19 mouse cellular contexts compared by ENCODE assay signal in genomic region chr12:107729301-107729700, GRCm38 (mm10).
DNase-seq lines count a peak whose midpoint lies in the region; ATAC-seq lines count a peak whose summit lies in the region.
"Had no signal": no experiment of that assay in that cellular context is flagged by ENCODE, and none has a peak within 500 bp of the region (broad histone marks: within the 10 kb centered on the region; RNA-seq: fewer than 3 reads in every experiment).

No protein-coding gene starts in this region.

- H3K4me1 ChIP-seq in stomach, embryonic 15.5 days = no peaks in the 10 kb centered on the region
- H3K4me1 ChIP-seq: forebrain, embryonic 15.5 days; hindbrain, embryonic 15.5 days had no signal

- no peaks in the 10 kb centered on the region for H3K9me3 ChIP-seq in stomach, embryonic 15.5 days
- H3K9me3 ChIP-seq: forebrain, embryonic 15.5 days; hindbrain, embryonic 15.5 days; limb, embryonic 15.5 days had no signal

- no peak overlapping the region for H3K4me2 ChIP-seq in stomach, embryonic 15.5 days
- H3K4me2 ChIP-seq: forebrain, embryonic 15.5 days; heart, embryonic 11.5 days; hindbrain, embryonic 15.5 days; limb, embryonic 15.5 days had no signal

- peak overlapping the region; percentile 59 for H3K27ac ChIP-seq in stomach, embryonic 15.5 days
- H3K27ac ChIP-seq: forebrain, embryonic 15.5 days; hindbrain, embryonic 15.5 days; limb, embryonic 15.5 days had no signal

- peak; percentile 70 for DNase-seq in T-cell, adult 2 months (ENCODE audit: low spot score)
- peak; percentile 54 for DNase-seq in fat pad, adult 2 months (ENCODE audit: extremely low read depth, low read depth, low spot score)
- DNase-seq in thymus, postnatal 25 days = peak; percentile 78
- no peak for DNase-seq in urinary bladder, postnatal 14 days (ENCODE audit: low spot score)
- no peak for DNase-seq in adrenal gland, postnatal 4 days (ENCODE audit: low spot score in 2 of 2)
- DNase-seq in cerebellum, postnatal 36 days = no peak
- DNase-seq: adrenal gland, postnatal 36 days; cerebellum, adult 9-10 months; kidney, adult 8-10 months; kidney, postnatal 25 days; lung, adult 18-20 months; right cerebral cortex, adult 18-20 months had no signal

- no peak overlapping the region for H3K4me3 ChIP-seq in stomach, embryonic 15.5 days (replicated peaks)
- H3K4me3 ChIP-seq: erythroblast, embryonic 14.5 days; forebrain, embryonic 15.5 days; hindbrain, embryonic 15.5 days; limb, embryonic 15.5 days had no signal

- no peak for ATAC-seq in stomach, embryonic 15.5 days (ENCODE audit: insufficient read depth, low FRiP score, low read depth)
- ATAC-seq: forebrain, embryonic 15.5 days; midbrain, embryonic 16.5 days had no signal

- 80% methylated on average over 11 of the region's 11 CpGs for WGBS in stomach, embryonic 15.5 days

- H3K27me3 ChIP-seq in stomach, embryonic 15.5 days (replicated peaks) = no peaks in the 10 kb centered on the region
- H3K27me3 ChIP-seq: forebrain, embryonic 15.5 days; hindbrain, embryonic 15.5 days had no signal

- no peak overlapping the region for H3K9ac ChIP-seq in stomach, embryonic 15.5 days
- H3K9ac ChIP-seq: forebrain, embryonic 15.5 days; hindbrain, embryonic 15.5 days; limb, embryonic 15.5 days had no signal

- no peaks in the 10 kb centered on the region for H3K36me3 ChIP-seq in stomach, embryonic 15.5 days
- H3K36me3 ChIP-seq: forebrain, embryonic 15.5 days; hindbrain, embryonic 15.5 days; limb, embryonic 15.5 days had no signal

Comparison
In these comparisons a context has a peak if more than half of its experiments do, and no peak if none do; other contexts are left out.
1. DNase-seq: peak in T-cell, adult 2 months (single experiment), fat pad, adult 2 months (single experiment) and thymus, postnatal 25 days (single experiment); none in urinary bladder, postnatal 14 days (single experiment), adrenal gland, postnatal 4 days (0 of 2) and cerebellum, postnatal 36 days (0 of 2).